Mouse (Mus musculus) brain, embryonic 14.5 days (tissue): ENCODE results near the gene Inpp5k.

Experiments
- CTCF ChIP-seq: fragments of 200-500 bp; IDR thresholded peaks from 2 replicates; pipeline ENCODE4 v1.5.1; 2012; ENCODE audit warnings: inconsistent platforms, mild to moderate bottlenecking, moderate library complexity, borderline replicate concordance; ENCODE audit not compliant: insufficient read depth, insufficient read length; ENCODE audit errors: extremely low read depth
- POLR2A ChIP-seq: fragments of 200-500 bp; IDR thresholded peaks from 2 replicates; pipeline ENCODE4 v1.6.1; 2012; ENCODE audit warnings: mild to moderate bottlenecking, inconsistent platforms, borderline replicate concordance; ENCODE audit not compliant: poor library complexity, insufficient read depth, insufficient read length, severe bottlenecking; ENCODE audit errors: extremely low read depth

DNA sequence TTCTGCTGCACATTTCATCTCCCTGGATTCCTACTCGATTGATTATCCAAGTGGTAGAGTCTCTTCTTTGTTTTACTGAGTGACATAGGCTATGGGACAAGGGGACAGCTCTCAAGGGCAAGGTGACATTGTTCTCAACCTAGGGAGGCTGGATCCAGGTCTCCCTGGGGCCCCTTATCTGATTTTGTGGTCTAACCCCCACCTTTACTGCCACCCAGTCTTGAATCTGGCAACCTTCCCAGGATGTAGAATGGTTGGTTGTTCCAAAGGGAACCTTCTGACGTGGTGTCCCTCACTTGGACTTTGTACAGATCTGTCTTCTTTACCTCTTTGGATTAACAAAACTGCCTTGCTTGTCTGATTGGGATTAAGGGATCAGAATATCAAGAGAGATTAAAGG lies 35.4 kb upstream of the Inpp5k start:
- TF ChIP-seq CTCF (no peak), POLR2A (no peak)
